Comparison of ENCODE assay signal across 11 mouse cellular contexts in the genomic region with DNA sequence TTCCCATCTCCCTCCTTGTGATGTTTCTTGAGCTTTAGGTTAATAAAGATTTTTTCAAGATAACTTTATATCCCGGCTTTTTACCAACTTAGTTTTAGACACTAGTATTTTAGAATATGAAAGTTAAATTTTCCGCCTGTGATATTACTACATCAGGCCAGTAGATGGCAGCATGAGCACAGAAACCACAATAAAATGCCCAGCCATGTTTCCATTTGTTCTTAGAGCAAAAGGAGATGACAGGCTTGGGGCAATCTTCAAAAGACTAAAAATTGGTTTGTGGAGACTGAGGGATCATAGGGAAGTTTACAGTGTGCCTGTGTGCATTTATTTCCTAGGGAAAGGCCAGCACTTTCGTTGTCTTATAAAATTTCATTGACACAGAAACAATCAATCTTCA. TPM values are rescaled to one million over a fixed set of nuclear protein-coding genes. Genes with fewer than 3 reads are reported as not detected.
DNase-seq lines count a peak whose midpoint lies in the region; ATAC-seq and TF ChIP-seq lines count a peak whose summit lies in the region.
"Had no signal": no experiment of that assay in that cellular context is flagged by ENCODE, and none has a peak within 500 bp of the region (broad histone marks: within the 10 kb centered on the region; RNA-seq: fewer than 3 reads in every experiment).

No protein-coding gene starts in this region.

- no peaks in the 10 kb centered on the region for H3K4me1 ChIP-seq in neural tube, embryonic 15.5 days
- H3K4me1 ChIP-seq in embryonic facial prominence, embryonic 11.5 days (ENCODE audit: control insufficient read depth, insufficient read depth, low read length): no peaks in the 10 kb centered on the region

- no peak overlapping the region for H3K4me3 ChIP-seq in gastrocnemius, adult 2 months
- no peak overlapping the region for H3K4me3 ChIP-seq in neural tube, embryonic 15.5 days (replicated peaks)
- no peak overlapping the region for H3K4me3 ChIP-seq in embryonic facial prominence, embryonic 11.5 days (ENCODE audit: low read depth, low read length)

- H3K4me2 ChIP-seq in neural tube, embryonic 15.5 days: no peak overlapping the region
- H3K4me2 ChIP-seq in embryonic facial prominence, embryonic 11.5 days (ENCODE audit: low read depth, low read length): no peak overlapping the region

- H3K27me3 ChIP-seq in neural tube, embryonic 15.5 days (replicated peaks): no peaks in the 10 kb centered on the region
- no peaks in the 10 kb centered on the region for H3K27me3 ChIP-seq in embryonic facial prominence, embryonic 11.5 days (ENCODE audit: control insufficient read depth, insufficient read depth, low read length)

- no peaks in the 10 kb centered on the region for H3K9me3 ChIP-seq in neural tube, embryonic 15.5 days (replicated peaks)
- H3K9me3 ChIP-seq in embryonic facial prominence, embryonic 11.5 days (replicated peaks; ENCODE audit: control insufficient read depth, low read length): no peaks in the 10 kb centered on the region

- no peak overlapping the region for H3K9ac ChIP-seq in neural tube, embryonic 15.5 days (replicated peaks)
- no peak overlapping the region for H3K9ac ChIP-seq in embryonic facial prominence, embryonic 11.5 days (replicated peaks; ENCODE audit: low read length)

- no peak overlapping the region for H3K27ac ChIP-seq in gastrocnemius, adult 2 months
- H3K27ac ChIP-seq in neural tube, embryonic 15.5 days (replicated peaks): no peak overlapping the region
- no peak overlapping the region for H3K27ac ChIP-seq in embryonic facial prominence, embryonic 11.5 days (replicated peaks; ENCODE audit: low read depth, low read length)

- peak; percentile 65 for TF ChIP-seq CTCF in gastrocnemius, adult 2 months (IDR thresholded peaks at IDR 0.05)

- no peaks in the 10 kb centered on the region for H3K36me3 ChIP-seq in neural tube, embryonic 15.5 days
- no peaks in the 10 kb centered on the region for H3K36me3 ChIP-seq in embryonic facial prominence, embryonic 11.5 days (replicated peaks; ENCODE audit: control insufficient read depth, insufficient read depth, low read depth, low read length)

- no peak for DNase-seq in gastrocnemius, adult 2 months
- DNase-seq in gastrocnemius, postnatal 10 days: no peak
- peak; percentile 17 for DNase-seq in neural tube, embryonic 10.5 days (ENCODE audit: extremely low spot score, low spot score)
- DNase-seq in embryonic facial prominence, embryonic 11.5 days (ENCODE audit: low spot score): peak; percentile 61
- DNase-seq in natural killer cell, adult 2 months (ENCODE audit: low spot score in 2 of 2): no peak
- no peak for DNase-seq in lung, postnatal 14 days

- intact Hi-C loops in gastrocnemius, adult 2 months (cut with DNase I): loop anchor here (5.0 kb wide), 1 partner anchor 737 kb away; no protein-coding TSS in a partner anchor

- 10% methylated on average over 3 of the region's 3 CpGs for WGBS in neural tube, embryonic 15.5 days
- 17% methylated on average over 3 of the region's 3 CpGs for WGBS in embryonic facial prominence, embryonic 11.5 days

- no peak; the same call in 1 of the 2 replicates for ATAC-seq in neural tube, embryonic 15.5 days (ENCODE audit: low FRiP score)
- no peak for ATAC-seq in embryonic facial prominence, embryonic 11.5 days (replicated peaks; ENCODE audit: insufficient number of reproducible peaks, low FRiP score, low TSS enrichment, low read depth)
- ATAC-seq in megakaryocyte-erythroid progenitor cell, adult 5-6 weeks (replicated peaks; ENCODE audit: low FRiP score, low TSS enrichment, poor library complexity, severe bottlenecking): peak; percentile 61; the same call in 1 of the 2 replicates

RNA-seq across cellular contexts. Expression of a gene that starts 10.6 kb away (rescaled TPM):
- not detected for total RNA-seq in gastrocnemius, adult 2 months (2021)
- not detected for total RNA-seq in gastrocnemius, postnatal 10 days (2021)
- polyA plus RNA-seq in neural tube, embryonic 15.5 days (2015; fragmentation: Nextera tagmentation; extraction: Ambion mirVana): not detected in 2 replicates
- not detected in 2 replicates for polyA plus RNA-seq in embryonic facial prominence, embryonic 11.5 days (2014; fragmentation: Nextera tagmentation; extraction: Ambion mirVana)
- not detected in 2 replicates for total RNA-seq in megakaryocyte-erythroid progenitor cell, adult 5-6 weeks (2014; fragmentation: Nextera tagmentation)
- total RNA-seq in megakaryocyte-erythroid progenitor cell, adult 5-6 weeks (2017): not detected in 2 replicates
- total RNA-seq: adrenal gland, adult 18-20 months; heart, adult 18-20 months had no signal
- polyA plus RNA-seq: lung, embryonic 16.5 days had no signal

RNA-seq across cellular contexts. Expression of a gene that starts 36.6 kb away (rescaled TPM):
- total RNA-seq in gastrocnemius, adult 2 months (2021): not detected
- total RNA-seq in gastrocnemius, postnatal 10 days (2021): not detected
- not detected in 2 replicates for polyA plus RNA-seq in neural tube, embryonic 15.5 days (2015; fragmentation: Nextera tagmentation; extraction: Ambion mirVana)
- polyA plus RNA-seq in embryonic facial prominence, embryonic 11.5 days (2014; fragmentation: Nextera tagmentation; extraction: Ambion mirVana): not detected in 2 replicates
- total RNA-seq in megakaryocyte-erythroid progenitor cell, adult 5-6 weeks (2014; fragmentation: Nextera tagmentation): not detected in 2 replicates
- total RNA-seq in megakaryocyte-erythroid progenitor cell, adult 5-6 weeks (2017): not detected in 2 replicates
- total RNA-seq: adrenal gland, adult 18-20 months; heart, adult 18-20 months had no signal
- polyA plus RNA-seq: lung, embryonic 16.5 days had no signal

RNA-seq across cellular contexts. Expression of a gene that starts 36.8 kb away (rescaled TPM):
- not detected for total RNA-seq in gastrocnemius, adult 2 months (2021)
- total RNA-seq in gastrocnemius, postnatal 10 days (2021): not detected
- polyA plus RNA-seq in neural tube, embryonic 15.5 days (2015; fragmentation: Nextera tagmentation; extraction: Ambion mirVana): not detected in 2 replicates
- polyA plus RNA-seq in embryonic facial prominence, embryonic 11.5 days (2014; fragmentation: Nextera tagmentation; extraction: Ambion mirVana): not detected in 2 replicates
- total RNA-seq in megakaryocyte-erythroid progenitor cell, adult 5-6 weeks (2014; fragmentation: Nextera tagmentation): not detected in 2 replicates
- not detected in 2 replicates for total RNA-seq in megakaryocyte-erythroid progenitor cell, adult 5-6 weeks (2017)
- total RNA-seq: adrenal gland, adult 18-20 months; heart, adult 18-20 months had no signal
- polyA plus RNA-seq: lung, embryonic 16.5 days had no signal

RNA-seq across cellular contexts. Expression of a gene that starts 41.1 kb away (rescaled TPM):
- total RNA-seq in gastrocnemius, adult 2 months (2021): not detected
- not detected for total RNA-seq in gastrocnemius, postnatal 10 days (2021)
- not detected in 2 replicates for polyA plus RNA-seq in neural tube, embryonic 15.5 days (2015; fragmentation: Nextera tagmentation; extraction: Ambion mirVana)
- not detected in 2 replicates for polyA plus RNA-seq in embryonic facial prominence, embryonic 11.5 days (2014; fragmentation: Nextera tagmentation; extraction: Ambion mirVana)
- total RNA-seq in megakaryocyte-erythroid progenitor cell, adult 5-6 weeks (2014; fragmentation: Nextera tagmentation): not detected in 2 replicates
- not detected in 2 replicates for total RNA-seq in megakaryocyte-erythroid progenitor cell, adult 5-6 weeks (2017)
- total RNA-seq: adrenal gland, adult 18-20 months; heart, adult 18-20 months had no signal
- polyA plus RNA-seq: lung, embryonic 16.5 days had no signal

RNA-seq across cellular contexts. Expression of a gene that starts 46.7 kb away (rescaled TPM):
- total RNA-seq in gastrocnemius, adult 2 months (2021): not detected
- not detected for total RNA-seq in gastrocnemius, postnatal 10 days (2021)
- not detected in 2 replicates for polyA plus RNA-seq in neural tube, embryonic 15.5 days (2015; fragmentation: Nextera tagmentation; extraction: Ambion mirVana)
- not detected in 2 replicates for polyA plus RNA-seq in embryonic facial prominence, embryonic 11.5 days (2014; fragmentation: Nextera tagmentation; extraction: Ambion mirVana)
- not detected in 2 replicates for total RNA-seq in megakaryocyte-erythroid progenitor cell, adult 5-6 weeks (2014; fragmentation: Nextera tagmentation)
- total RNA-seq in megakaryocyte-erythroid progenitor cell, adult 5-6 weeks (2017): not detected in 2 replicates
- total RNA-seq: adrenal gland, adult 18-20 months; heart, adult 18-20 months had no signal
- polyA plus RNA-seq: lung, embryonic 16.5 days had no signal

Comparison
In these comparisons a context has a peak if more than half of its experiments do, and no peak if none do; other contexts are left out.
1. DNase-seq: peak in neural tube, embryonic 10.5 days (single experiment) and embryonic facial prominence, embryonic 11.5 days (single experiment); none in gastrocnemius, adult 2 months (single experiment), gastrocnemius, postnatal 10 days (single experiment), natural killer cell, adult 2 months (0 of 2) and lung, postnatal 14 days (single experiment).